Mouse (Mus musculus): ENCODE data around the gene Col2a1. TPM values are rescaled to one million over a fixed set of nuclear protein-coding genes. Genes with fewer than 3 reads are reported as not detected.

Col2a1 gene
- polyA plus RNA-seq, 1 experiment from 2014 or later: 0.18 TPM

- Histone ChIP-seq H3K9me3 (ENCODE audit: low read length) (no peaks in the 10 kb centered on the region), H3K27me3 (replicated peaks; ENCODE audit: insufficient read depth, low read length) (no peaks in the 10 kb centered on the region), H3K4me3 (ENCODE audit: low read depth, low read length) (no peak overlapping the region), H3K9ac (replicated peaks; ENCODE audit: low read depth) (no peak overlapping the region), H3K27ac (ENCODE audit: low read length) (no peak overlapping the region), H3K36me3 (ENCODE audit: insufficient read depth, low read length) (no peaks in the 10 kb centered on the region), H3K4me1 (ENCODE audit: insufficient read depth, low read depth, low read length) (no peaks in the 10 kb centered on the region), H3K4me2 (replicated peaks; ENCODE audit: low read depth, low read length) (no peak overlapping the region)
- DNase-seq (ENCODE audit: low spot score) (no peak), ATAC-seq (0 out of 2 replicates have a peak, but pooled peaks have one; percentile 21)
- TF ChIP-seq EP300 (IDR thresholded peaks at IDR 0.05) (no peak), CTCF (IDR thresholded peaks at IDR 0.05) (no peak)
- WGBS: 13% methylated on average over 4 of the region's 4 CpGs
These were observed 48.8 kb downstream of the Col2a1 start for GRCm38 (mm10) chr15:97955742-97956141.

- Histone ChIP-seq H3K27me3 (replicated peaks; ENCODE audit: insufficient read depth, low read length) (no peaks in the 10 kb centered on the region), H3K9me3 (ENCODE audit: low read length) (no peaks in the 10 kb centered on the region), H3K4me1 (ENCODE audit: insufficient read depth, low read depth, low read length) (no peaks in the 10 kb centered on the region), H3K27ac (ENCODE audit: low read length) (no peak overlapping the region), H3K9ac (replicated peaks; ENCODE audit: low read depth) (no peak overlapping the region), H3K4me3 (ENCODE audit: low read depth, low read length) (no peak overlapping the region), H3K36me3 (ENCODE audit: insufficient read depth, low read length) (no peaks in the 10 kb centered on the region), H3K4me2 (replicated peaks; ENCODE audit: low read depth, low read length) (no peak overlapping the region)
- WGBS: 0% methylated on average over 1 of the region's 1 CpGs
- no peak for DNase-seq (ENCODE audit: low spot score)
- TF ChIP-seq EP300 (IDR thresholded peaks at IDR 0.05) (no peak), CTCF (IDR thresholded peaks at IDR 0.05) (no peak)
- ATAC-seq: peak; percentile 34
These were observed 49.2 kb downstream of the Col2a1 start for GRCm38 (mm10) chr15:97955286-97955685.

- 80% methylated on average over 8 of the region's 8 CpGs for WGBS
- no peaks in the 10 kb centered on the region for H3K9me3 ChIP-seq (ENCODE audit: low read length)
- ATAC-seq (no peak), DNase-seq (ENCODE audit: low spot score) (no peak)
- no peaks in the 10 kb centered on the region for H3K27me3 ChIP-seq (replicated peaks; ENCODE audit: insufficient read depth, low read length)
- no peak overlapping the region for H3K4me3 ChIP-seq (ENCODE audit: low read depth, low read length)
- H3K4me2 ChIP-seq (replicated peaks; ENCODE audit: low read depth, low read length): no peak overlapping the region
- no peak overlapping the region for H3K9ac ChIP-seq (replicated peaks; ENCODE audit: low read depth)
- H3K4me1 ChIP-seq (ENCODE audit: insufficient read depth, low read depth, low read length): no peaks in the 10 kb centered on the region
- TF ChIP-seq CTCF (IDR thresholded peaks at IDR 0.05) (no peak), EP300 (IDR thresholded peaks at IDR 0.05) (no peak)
- H3K36me3 ChIP-seq (ENCODE audit: insufficient read depth, low read length): no peaks in the 10 kb centered on the region
- H3K27ac ChIP-seq (ENCODE audit: low read length): no peak overlapping the region
These were observed 49.8 kb downstream of the Col2a1 start for GRCm38 (mm10) chr15:97954671-97955070.

- Histone ChIP-seq H3K27ac (ENCODE audit: low read length) (no peak overlapping the region), H3K9me3 (ENCODE audit: low read length) (no peaks in the 10 kb centered on the region), H3K4me1 (ENCODE audit: insufficient read depth, low read depth, low read length) (no peaks in the 10 kb centered on the region), H3K27me3 (replicated peaks; ENCODE audit: insufficient read depth, low read length) (no peaks in the 10 kb centered on the region), H3K4me3 (ENCODE audit: low read depth, low read length) (no peak overlapping the region), H3K9ac (replicated peaks; ENCODE audit: low read depth) (no peak overlapping the region), H3K36me3 (ENCODE audit: insufficient read depth, low read length) (no peaks in the 10 kb centered on the region), H3K4me2 (replicated peaks; ENCODE audit: low read depth, low read length) (no peak overlapping the region)
- TF ChIP-seq EP300 (IDR thresholded peaks at IDR 0.05) (no peak), CTCF (IDR thresholded peaks at IDR 0.05) (no peak)
- peak; percentile 14 for DNase-seq (ENCODE audit: low spot score)
- no peak for ATAC-seq
- 65% methylated on average over 4 of the region's 4 CpGs for WGBS
These were observed 51.7 kb downstream of the Col2a1 start for GRCm38 (mm10) chr15:97952889-97953189.

GRCm38 (mm10) chr15:97952137-97952888, 52.2 kb downstream of the Col2a1 start:
- H3K4me2 ChIP-seq (replicated peaks; ENCODE audit: low read depth, low read length): no peak overlapping the region
- no peaks in the 10 kb centered on the region for H3K36me3 ChIP-seq (ENCODE audit: insufficient read depth, low read length)
- no peak overlapping the region for H3K9ac ChIP-seq (replicated peaks; ENCODE audit: low read depth)
- H3K9me3 ChIP-seq (ENCODE audit: low read length): no peaks in the 10 kb centered on the region
- no peaks in the 10 kb centered on the region for H3K4me1 ChIP-seq (ENCODE audit: insufficient read depth, low read depth, low read length)
- peak; percentile 70 for DNase-seq (ENCODE audit: low spot score)
- WGBS: 14% methylated on average over 16 of the region's 16 CpGs
- TF ChIP-seq EP300 (IDR thresholded peaks at IDR 0.05) (no peak), CTCF (IDR thresholded peaks at IDR 0.05) (peak; percentile 99)
- no peaks in the 10 kb centered on the region for H3K27me3 ChIP-seq (replicated peaks; ENCODE audit: insufficient read depth, low read length)
- peak; percentile 49 for ATAC-seq
- no peak overlapping the region for H3K4me3 ChIP-seq (ENCODE audit: low read depth, low read length)
- H3K27ac ChIP-seq (ENCODE audit: low read length): no peak overlapping the region

GRCm38 (mm10) chr15:97950240-97950639, 54.3 kb downstream of the Col2a1 start:
- H3K4me2 ChIP-seq (replicated peaks; ENCODE audit: low read depth, low read length): no peak overlapping the region
- no peak overlapping the region for H3K4me3 ChIP-seq (ENCODE audit: low read depth, low read length)
- WGBS: 47% methylated on average over 7 of the region's 7 CpGs
- no peak for DNase-seq (ENCODE audit: low spot score)
- TF ChIP-seq CTCF (IDR thresholded peaks at IDR 0.05) (no peak), EP300 (IDR thresholded peaks at IDR 0.05) (no peak)
- no peak for ATAC-seq
- no peaks in the 10 kb centered on the region for H3K36me3 ChIP-seq (ENCODE audit: insufficient read depth, low read length)
- H3K9me3 ChIP-seq (ENCODE audit: low read length): no peaks in the 10 kb centered on the region
- H3K9ac ChIP-seq (replicated peaks; ENCODE audit: low read depth): no peak overlapping the region
- H3K27me3 ChIP-seq (replicated peaks; ENCODE audit: insufficient read depth, low read length): no peaks in the 10 kb centered on the region
- H3K4me1 ChIP-seq (ENCODE audit: insufficient read depth, low read depth, low read length): no peaks in the 10 kb centered on the region
- no peak overlapping the region for H3K27ac ChIP-seq (ENCODE audit: low read length)
